Mouse (Mus musculus) limb, embryonic 10.5 days (tissue): ENCODE measurements around the gene Khdrbs1. TPM values are rescaled to one million over a fixed set of nuclear protein-coding genes. Genes with fewer than 3 reads are reported as not detected.
"Not testable (repeated sequence)": the region's sequence is repeated elsewhere in the genome, so short reads cannot be mapped to it uniquely, and the experiment has no call there.

Experiments
- DNase-seq: peaks from one replicate; pipeline ENCODE4 v3.0.0-alpha.2; 2017; ENCODE audit warnings: low spot score
- H3K27ac ChIP-seq: fragments of 300-500 bp; sonication (generic); 2 replicates; pipeline ENCODE4 v1.5.1; 2016; ENCODE audit warnings: mild to moderate bottlenecking
- H3K27me3 ChIP-seq: fragments of 300-500 bp; sonication (generic); 2 replicates; pipeline ENCODE4 v1.6.1; 2016; ENCODE audit warnings: low read depth, mild to moderate bottlenecking; ENCODE audit not compliant: poor library complexity, severe bottlenecking
- H3K36me3 ChIP-seq: fragments of 300-500 bp; sonication (generic); 2 replicates; pipeline ENCODE4 v1.6.1; 2016; ENCODE audit warnings: mild to moderate bottlenecking, moderate library complexity
- H3K4me1 ChIP-seq: fragments of 300-500 bp; sonication (generic); 2 replicates; pipeline ENCODE4 v1.6.1; 2016
- H3K4me3 ChIP-seq: fragments of 300-500 bp; sonication (generic); 2 replicates; pipeline ENCODE4 v1.5.1; 2016; ENCODE audit warnings: mild to moderate bottlenecking, moderate library complexity
- H3K9me3 ChIP-seq: fragments of 300-500 bp; sonication (generic); replicated peaks from 2 replicates; pipeline ENCODE4 v1.6.1; 2016; ENCODE audit warnings: mild to moderate bottlenecking
- WGBS: fragments of 180-500 bp; shearing (Covaris S2); methylation state at CpG from one replicate; pipeline ENCODE4 v1.1.7; 2016; 5-methylcytosine and 5-hydroxymethylcytosine counted together
- polyA plus RNA-seq: library from polyadenylated mRNA; unstranded; fragments of >200 nt; fragmentation: Nextera tagmentation; extraction: Ambion mirVana; gene quantifications from 2 replicates; pipeline ENCODE4 v1.2.1, GENCODE M21; 2016

Gene Khdrbs1
- polyA plus RNA-seq, 1 experiment from 2014 or later = 179 TPM

GRCm38 (mm10) chr4:129739111-129739645 lies 2.9 kb downstream of the Khdrbs1 start:
- peaks cover 17% of the 10 kb centered on the region for H3K4me1 ChIP-seq
- no peak for DNase-seq
- WGBS = 90% methylated on average over 4 of the region's 4 CpGs
- no peaks in the 10 kb centered on the region for H3K27me3 ChIP-seq
- 0 out of 2 replicates have a peak overlapping the region, but pooled peaks have one; percentile 93 for H3K4me3 ChIP-seq
- H3K9me3 ChIP-seq = no peaks in the 10 kb centered on the region
- H3K36me3 ChIP-seq = peaks cover 53% of the 10 kb centered on the region
- H3K27ac ChIP-seq = no peak overlapping the region

- Histone ChIP-seq H3K9me3 (no peaks in the 10 kb centered on the region), H3K27ac (no peak overlapping the region), H3K27me3 (no peaks in the 10 kb centered on the region), H3K36me3 (peaks cover 81% of the 10 kb centered on the region), H3K4me3 (no peak overlapping the region), H3K4me1 (peaks cover 8% of the 10 kb centered on the region)
- DNase-seq = no peak
- WGBS = 91% methylated on average over 1 of the region's 1 CpGs
These were observed 5.9 kb downstream of the Khdrbs1 start for GRCm38 (mm10) chr4:129736173-129736572.

GRCm38 (mm10) chr4:129735485-129735884 lies 6.6 kb downstream of the Khdrbs1 start:
- peaks cover 86% of the 10 kb centered on the region for H3K36me3 ChIP-seq
- not testable (repeated sequence) for H3K4me1 ChIP-seq, H3K4me3 ChIP-seq, H3K27me3 ChIP-seq, H3K27ac ChIP-seq, DNase-seq, H3K9me3 ChIP-seq
- 93% methylated on average over 4 of the region's 4 CpGs for WGBS

GRCm38 (mm10) chr4:129731423-129731822 lies 10.7 kb downstream of the Khdrbs1 start:
- 96% methylated on average over 5 of the region's 5 CpGs for WGBS
- H3K4me3 ChIP-seq = no peak overlapping the region
- no peaks in the 10 kb centered on the region for H3K27me3 ChIP-seq
- no peak overlapping the region for H3K27ac ChIP-seq
- peaks cover 93% of the 10 kb centered on the region for H3K36me3 ChIP-seq
- H3K9me3 ChIP-seq = no peaks in the 10 kb centered on the region
- H3K4me1 ChIP-seq = no peaks in the 10 kb centered on the region
- DNase-seq = no peak

DNA sequence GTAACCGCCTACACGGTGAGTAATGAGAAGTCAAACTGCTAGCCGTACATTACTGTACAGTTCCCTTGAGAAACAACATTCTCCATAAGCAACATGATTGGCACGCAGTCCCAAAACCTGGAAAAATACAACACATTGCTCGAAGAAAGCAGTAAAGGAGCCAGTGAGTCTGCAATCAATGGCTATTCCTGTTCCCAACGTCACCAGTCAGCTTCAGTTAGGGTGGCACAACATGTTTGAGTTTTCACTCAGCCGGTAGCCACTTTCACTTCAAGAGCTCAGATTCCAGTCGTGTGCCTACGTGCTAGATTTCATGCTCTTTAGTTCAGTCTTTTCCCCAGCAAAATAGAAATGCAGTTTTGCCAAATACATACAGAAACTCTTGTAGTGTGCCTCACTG lies 25.8 kb downstream of the Khdrbs1 start:
- Histone ChIP-seq H3K27me3 (no peaks in the 10 kb centered on the region), H3K4me3 (no peak overlapping the region), H3K36me3 (peaks cover 95% of the 10 kb centered on the region), H3K9me3 (no peaks in the 10 kb centered on the region), H3K27ac (no peak overlapping the region), H3K4me1 (no peaks in the 10 kb centered on the region)
- no peak for DNase-seq
- WGBS = 95% methylated on average over 9 of the region's 9 CpGs

DNA sequence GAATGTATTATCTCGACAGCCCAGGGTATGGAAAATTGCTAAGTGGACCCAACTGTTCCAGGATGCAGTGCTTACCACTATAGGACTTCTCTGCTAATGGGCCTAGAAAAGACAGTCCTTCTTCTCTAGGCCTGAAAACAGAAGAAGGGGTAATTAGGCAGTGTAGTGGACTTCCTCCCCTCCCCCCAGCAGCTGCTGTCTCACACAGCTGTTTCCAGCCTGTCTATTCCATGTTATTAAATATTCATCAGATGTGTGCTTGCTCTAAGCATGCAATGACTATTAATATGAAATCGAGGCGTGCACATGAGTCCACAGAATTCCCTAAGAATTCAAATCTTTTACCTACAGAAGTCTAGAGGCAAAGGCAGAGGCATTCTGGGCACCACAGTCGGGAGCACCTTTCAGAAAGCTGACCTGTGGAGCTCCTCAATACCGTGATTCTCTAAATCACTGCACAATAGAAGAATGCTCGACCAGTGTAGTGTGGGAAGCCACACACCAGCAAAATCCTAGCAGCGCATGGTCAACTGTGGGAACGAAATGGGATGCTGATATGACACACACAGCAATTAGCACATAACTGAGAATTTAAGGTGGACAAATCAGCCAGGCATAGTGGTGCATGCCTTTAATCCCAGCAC lies 32.5 kb downstream of the Khdrbs1 start:
- 93% methylated on average over 8 of the region's 8 CpGs for WGBS
- Histone ChIP-seq H3K27ac (no peak overlapping the region), H3K27me3 (no peaks in the 10 kb centered on the region), H3K4me3 (no peak overlapping the region), H3K9me3 (no peaks in the 10 kb centered on the region), H3K36me3 (peaks cover 100% of the 10 kb centered on the region), H3K4me1 (no peaks in the 10 kb centered on the region)
- DNase-seq = no peak

DNA sequence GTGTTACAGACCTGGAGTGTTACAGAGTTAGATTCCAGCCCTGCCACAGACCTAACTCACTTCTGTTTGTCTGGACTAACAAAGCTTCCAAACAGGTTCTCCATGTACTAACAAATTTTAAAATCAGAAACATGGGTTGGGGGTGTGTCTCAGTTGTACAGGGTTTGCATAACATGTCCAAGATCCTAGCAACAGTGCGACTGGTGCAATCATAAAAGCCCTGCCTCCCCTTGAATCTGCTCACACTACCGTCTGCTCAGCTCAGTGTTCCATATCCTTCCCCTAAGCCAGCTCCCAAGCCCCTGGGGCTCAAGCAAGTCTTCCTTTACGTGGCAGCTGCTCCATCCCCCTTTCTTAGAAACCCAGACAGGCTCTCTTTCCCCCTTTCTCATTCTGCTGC lies 35.4 kb downstream of the Khdrbs1 start:
- Histone ChIP-seq H3K9me3 (no peaks in the 10 kb centered on the region), H3K36me3 (peaks cover 100% of the 10 kb centered on the region), H3K4me1 (peaks cover 4% of the 10 kb centered on the region; the same call in 1 of the 2 replicates), H3K4me3 (no peak overlapping the region), H3K27me3 (no peaks in the 10 kb centered on the region), H3K27ac (no peak overlapping the region)
- no peak for DNase-seq
- 89% methylated on average over 3 of the region's 3 CpGs for WGBS

DNA sequence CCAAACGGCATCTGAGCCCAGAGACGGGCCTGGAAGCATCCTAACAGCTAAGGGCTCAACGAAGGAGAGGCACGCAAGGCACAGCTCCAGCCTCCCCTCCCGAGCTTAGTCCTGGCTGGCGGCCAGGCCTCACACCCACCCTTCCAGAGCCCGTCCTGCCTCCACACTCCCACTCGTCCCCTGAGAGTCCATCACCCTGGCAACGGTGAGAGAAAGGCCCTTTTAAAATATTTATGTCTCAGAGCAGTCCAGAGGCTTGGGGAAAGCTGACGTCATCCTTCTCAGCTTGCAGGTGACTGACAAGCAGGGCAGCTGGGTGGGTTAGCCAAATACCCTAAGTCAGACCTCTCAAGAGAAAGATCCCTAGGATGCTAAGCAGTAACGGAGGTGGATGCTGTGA lies 39.6 kb downstream of the Khdrbs1 start:
- WGBS = 62% methylated on average over 11 of the region's 11 CpGs
- H3K27me3 ChIP-seq = no peaks in the 10 kb centered on the region
- no peak for DNase-seq
- H3K36me3 ChIP-seq = peaks cover 69% of the 10 kb centered on the region
- peak overlapping the region; percentile 58; the same call in 1 of the 2 replicates for H3K27ac ChIP-seq
- H3K4me3 ChIP-seq = no peak overlapping the region
- peaks cover 4% of the 10 kb centered on the region; the same call in 1 of the 2 replicates for H3K4me1 ChIP-seq
- no peaks in the 10 kb centered on the region for H3K9me3 ChIP-seq

DNA sequence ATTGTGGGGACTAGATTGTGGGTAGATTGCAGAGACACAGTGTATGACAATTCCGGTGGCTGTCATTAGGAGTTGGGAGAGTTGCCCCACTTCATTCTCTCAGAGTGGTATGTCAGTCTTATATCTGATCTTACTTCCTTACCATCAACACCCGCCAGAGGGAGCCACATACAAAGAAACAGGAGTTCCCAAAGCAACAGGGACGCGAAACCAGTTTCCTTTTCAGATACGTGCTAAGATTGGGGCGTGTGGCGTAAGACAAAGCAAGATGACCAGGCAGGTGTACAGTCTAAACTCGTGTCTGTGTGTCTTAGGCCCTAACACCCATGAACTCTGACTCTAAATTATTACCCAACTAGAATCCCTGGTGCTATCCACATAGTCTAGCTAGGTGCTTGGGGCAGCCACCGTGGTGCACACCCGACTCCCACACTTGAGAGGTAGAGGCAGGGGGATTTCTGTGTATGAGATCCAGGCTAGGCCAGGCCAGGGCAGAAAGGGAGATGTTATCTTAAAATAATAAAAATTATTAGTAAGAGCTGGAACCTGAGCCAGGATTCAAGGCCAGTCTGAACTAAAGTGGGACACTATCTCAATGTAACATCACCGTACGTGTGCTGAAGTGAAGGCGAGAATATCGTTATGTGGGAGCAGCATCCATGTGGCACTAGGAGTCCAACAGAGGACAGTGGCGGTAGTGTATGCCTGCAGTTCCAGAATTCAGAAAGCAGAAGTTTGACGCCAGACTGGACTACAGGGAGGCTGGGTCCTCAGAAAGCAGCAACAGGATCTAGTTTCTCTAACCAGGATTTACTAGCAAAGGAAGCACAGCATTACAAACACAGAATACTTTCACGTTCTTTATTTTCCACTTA lies 40.4 kb downstream of the Khdrbs1 start:
- Histone ChIP-seq H3K4me3 (no peak overlapping the region), H3K36me3 (peaks cover 62% of the 10 kb centered on the region), H3K27me3 (no peaks in the 10 kb centered on the region), H3K27ac (peak overlapping the region; percentile 58), H3K4me1 (peaks cover 4% of the 10 kb centered on the region; the same call in 1 of the 2 replicates), H3K9me3 (no peaks in the 10 kb centered on the region)
- DNase-seq = peak; percentile 86
- WGBS = 68% methylated on average over 17 of the region's 17 CpGs

DNA sequence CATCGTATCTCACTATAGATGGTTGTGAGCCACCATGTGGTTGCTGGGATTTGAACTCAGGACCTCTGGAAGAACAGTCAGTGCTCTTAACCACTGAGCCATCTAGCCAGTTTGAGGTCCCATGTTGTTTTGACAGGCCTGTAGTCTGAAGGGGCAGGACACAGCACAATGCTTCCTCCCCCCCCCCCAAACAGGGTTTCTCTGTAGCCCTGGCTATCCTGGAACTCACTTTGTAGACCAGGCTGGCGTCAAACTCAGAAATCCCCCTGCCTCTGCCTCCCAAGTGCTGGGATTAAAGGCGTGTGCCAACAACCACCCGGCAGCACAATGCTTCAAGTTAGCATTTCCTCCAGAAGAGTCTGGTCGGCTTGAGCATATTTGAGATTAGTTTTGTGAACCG lies 41.4 kb downstream of the Khdrbs1 start:
- not testable (repeated sequence) for H3K4me1 ChIP-seq, H3K4me3 ChIP-seq, DNase-seq, H3K9me3 ChIP-seq, H3K27ac ChIP-seq, H3K27me3 ChIP-seq
- 89% methylated on average over 6 of the region's 6 CpGs for WGBS
- H3K36me3 ChIP-seq = peaks cover 51% of the 10 kb centered on the region

GRCm38 (mm10) chr4:129700216-129700615 lies 41.9 kb downstream of the Khdrbs1 start:
- no peak overlapping the region for H3K27ac ChIP-seq
- H3K4me1 ChIP-seq = peaks cover 13% of the 10 kb centered on the region
- DNase-seq = no peak
- WGBS = 90% methylated on average over 1 of the region's 1 CpGs
- H3K36me3 ChIP-seq = peaks cover 47% of the 10 kb centered on the region
- no peaks in the 10 kb centered on the region for H3K9me3 ChIP-seq
- no peaks in the 10 kb centered on the region for H3K27me3 ChIP-seq
- no peak overlapping the region for H3K4me3 ChIP-seq

DNA sequence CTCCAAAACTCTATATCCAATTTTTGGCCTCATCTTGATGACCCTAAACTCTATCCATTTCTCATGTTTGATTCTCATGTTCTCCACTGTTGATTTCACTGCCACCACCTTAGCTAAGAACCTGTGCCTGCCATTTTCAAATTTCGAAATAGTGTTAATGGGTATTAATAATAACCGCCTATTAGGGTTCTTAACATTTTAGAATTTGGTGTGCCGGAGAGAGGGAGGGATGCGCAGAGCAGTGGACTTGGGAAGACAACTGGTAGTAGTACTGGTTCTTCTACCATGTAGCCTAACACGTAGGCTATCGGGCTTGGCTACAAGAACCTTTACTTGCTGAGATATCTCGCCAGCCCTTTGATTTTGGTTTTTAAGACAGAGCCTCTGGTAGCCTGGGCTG lies 44.9 kb downstream of the Khdrbs1 start:
- Histone ChIP-seq H3K4me3 (peak overlapping the region; percentile 86), H3K9me3 (no peaks in the 10 kb centered on the region), H3K4me1 (peaks cover 9% of the 10 kb centered on the region), H3K36me3 (peaks cover 39% of the 10 kb centered on the region), H3K27ac (peak overlapping the region; percentile 97), H3K27me3 (no peaks in the 10 kb centered on the region)
- WGBS = 84% methylated on average over 7 of the region's 7 CpGs
- DNase-seq = no peak
